In genomic region chr5:70843096-70843734, GRCm38 (mm10) we compare ENCODE assay signal across 8 mouse cellular contexts. TPM values are rescaled to one million over a fixed set of nuclear protein-coding genes. Genes with fewer than 3 reads are reported as not detected.
DNase-seq lines count a peak whose midpoint lies in the region; ATAC-seq and TF ChIP-seq lines count a peak whose summit lies in the region.

No protein-coding gene starts in this region.

- H3K9ac ChIP-seq in heart, embryonic 11.5 days (ENCODE audit: low read depth, low read length): no peak overlapping the region
- H3K9ac ChIP-seq in heart, adult 2 months (ENCODE audit: low read depth, low read length): no peak overlapping the region
- peak overlapping the region; percentile 29; the same call in 1 of the 2 replicates for H3K9ac ChIP-seq in neural tube, embryonic 14.5 days (replicated peaks; ENCODE audit: low read depth, low read length)

- H3K4me2 ChIP-seq in heart, embryonic 11.5 days: peak overlapping the region; percentile 52
- H3K4me2 ChIP-seq in neural tube, embryonic 14.5 days (ENCODE audit: low read depth, low read length): peak overlapping the region; percentile 82

- no peak for DNase-seq in heart, adult 2 months
- peak; percentile 55 for DNase-seq in adrenal gland, postnatal 14 days
- peak; percentile 61 for DNase-seq in left cerebral cortex, adult 11 months (ENCODE audit: low spot score)
- DNase-seq in gastrocnemius, postnatal 10 days: no peak
- DNase-seq in adipocyte (ENCODE audit: low spot score): no peak

- no peaks in the 10 kb centered on the region for H3K4me1 ChIP-seq in heart, embryonic 11.5 days (ENCODE audit: control insufficient read depth, insufficient read depth, low read length)
- H3K4me1 ChIP-seq in heart, adult 2 months (ENCODE audit: control insufficient read depth, insufficient read depth, low read length): no peaks in the 10 kb centered on the region
- 0 out of 2 replicates have a peak, but pooled peaks cover 2% of the 10 kb centered on the region for H3K4me1 ChIP-seq in neural tube, embryonic 14.5 days (ENCODE audit: control insufficient read depth, insufficient read depth, low read length)

- no peaks in the 10 kb centered on the region; the same call in 1 of the 2 replicates for H3K27me3 ChIP-seq in heart, embryonic 11.5 days (ENCODE audit: control insufficient read depth, insufficient read depth, low read length)
- H3K27me3 ChIP-seq in heart, adult 2 months (ENCODE audit: control insufficient read depth, insufficient read depth, low read length): no peaks in the 10 kb centered on the region
- no peaks in the 10 kb centered on the region for H3K27me3 ChIP-seq in neural tube, embryonic 14.5 days (ENCODE audit: control insufficient read depth, insufficient read depth, low read length)

- 18% methylated on average over 11 of the region's 11 CpGs for WGBS in heart, embryonic 11.5 days (ENCODE audit: insufficient replicate concordance)
- WGBS in heart, adult 2 months: 19% methylated on average over 11 of the region's 11 CpGs
- 4% methylated on average over 11 of the region's 11 CpGs for WGBS in neural tube, embryonic 14.5 days

- peak overlapping the region; percentile 23 for H3K4me3 ChIP-seq in heart, embryonic 11.5 days (ENCODE audit: low read depth, low read length)
- H3K4me3 ChIP-seq in heart, adult 2 months: no peak overlapping the region
- peak overlapping the region; percentile 42 for H3K4me3 ChIP-seq in neural tube, embryonic 14.5 days (ENCODE audit: low read depth, low read length)

- H3K36me3 ChIP-seq in heart, embryonic 11.5 days (ENCODE audit: control insufficient read depth, insufficient read depth, low read length): no peaks in the 10 kb centered on the region
- H3K36me3 ChIP-seq in heart, adult 2 months (ENCODE audit: control insufficient read depth, insufficient read depth, low read length): no peaks in the 10 kb centered on the region
- H3K36me3 ChIP-seq in neural tube, embryonic 14.5 days (ENCODE audit: control insufficient read depth, insufficient read depth, low read length): no peaks in the 10 kb centered on the region

- no peak for TF ChIP-seq EP300 in heart, adult 2 months (IDR thresholded peaks at IDR 0.05; ENCODE audit: insufficient read depth, low read depth, low read length)

- peak; percentile 55 for ATAC-seq in heart, embryonic 11.5 days (replicated peaks; ENCODE audit: insufficient number of reproducible peaks, low FRiP score, low TSS enrichment)
- peak; percentile 87 for ATAC-seq in frontal cortex, adult (ENCODE audit: low TSS enrichment)
- ATAC-seq in neural tube, embryonic 14.5 days (ENCODE audit: low read depth): peak; percentile 96

- intact Hi-C loops in heart, adult 2 months (cut with DNase I): no loop called here

- H3K9me3 ChIP-seq in heart, embryonic 11.5 days (replicated peaks; ENCODE audit: control insufficient read depth, low read length): no peaks in the 10 kb centered on the region
- H3K9me3 ChIP-seq in neural tube, embryonic 14.5 days (ENCODE audit: control insufficient read depth, low read length): no peaks in the 10 kb centered on the region

- no peaks in the 10 kb centered on the region for H3K79me2 ChIP-seq in heart, adult 2 months (replicated peaks; ENCODE audit: control insufficient read depth, insufficient read depth, low read length)

- H3K27ac ChIP-seq in heart, embryonic 11.5 days (ENCODE audit: low read depth, low read length): no peak overlapping the region
- H3K27ac ChIP-seq in heart, adult 2 months: no peak overlapping the region
- H3K27ac ChIP-seq in neural tube, embryonic 14.5 days (ENCODE audit: low read depth, low read length): peak overlapping the region; percentile 45; the same call in 1 of the 2 replicates

- TF ChIP-seq CTCF in heart, adult 2 months (IDR thresholded peaks at IDR 0.05): no peak

- no peak for TF ChIP-seq POLR2A in heart, adult 2 months (IDR thresholded peaks at IDR 0.05; ENCODE audit: insufficient read depth, low read depth, low read length)

RNA-seq across cellular contexts. Expression of gene Gabrg1, which starts 0.8 kb away (rescaled TPM):
- polyA plus RNA-seq in heart, embryonic 11.5 days (2014; fragmentation: Nextera tagmentation; extraction: Ambion mirVana): 0.07 TPM in 1 of 2 replicates, not detected in the other
- total RNA-seq in heart, adult 2 months (2021): not detected
- polyA plus RNA-seq in heart, adult 2 months (2012; rRNA removed): not detected in 2 replicates
- total RNA-seq in adrenal gland, postnatal 14 days (2021): not detected in 2 replicates
- 17.8 and 23.4 TPM in 2 replicates for polyA plus RNA-seq in neural tube, embryonic 14.5 days (2014; fragmentation: Nextera tagmentation; extraction: Ambion mirVana)
- total RNA-seq in gastrocnemius, postnatal 10 days (2021): not detected

Comparison
In these comparisons a context has a peak if more than half of its experiments do, and no peak if none do; other contexts are left out.
1. DNase-seq: peak in adrenal gland, postnatal 14 days (single experiment) and left cerebral cortex, adult 11 months (single experiment); none in heart, adult 2 months (0 of 2), gastrocnemius, postnatal 10 days (single experiment) and adipocyte (single experiment).
2. Peak in every context shown above with its lines, with median percentiles within 50 percentile points of each other: ATAC-seq.